Mouse (Mus musculus): ENCODE data around the gene Gsk3b. TPM values are rescaled to one million over a fixed set of nuclear protein-coding genes. Genes with fewer than 3 reads are reported as not detected.
A peak's percentile ranks its signal among the peaks of the same experiment; 100 is the strongest.

Gsk3b gene
- polyA plus RNA-seq, 1 experiment from 2014 or later = 36.7 TPM

DNA sequence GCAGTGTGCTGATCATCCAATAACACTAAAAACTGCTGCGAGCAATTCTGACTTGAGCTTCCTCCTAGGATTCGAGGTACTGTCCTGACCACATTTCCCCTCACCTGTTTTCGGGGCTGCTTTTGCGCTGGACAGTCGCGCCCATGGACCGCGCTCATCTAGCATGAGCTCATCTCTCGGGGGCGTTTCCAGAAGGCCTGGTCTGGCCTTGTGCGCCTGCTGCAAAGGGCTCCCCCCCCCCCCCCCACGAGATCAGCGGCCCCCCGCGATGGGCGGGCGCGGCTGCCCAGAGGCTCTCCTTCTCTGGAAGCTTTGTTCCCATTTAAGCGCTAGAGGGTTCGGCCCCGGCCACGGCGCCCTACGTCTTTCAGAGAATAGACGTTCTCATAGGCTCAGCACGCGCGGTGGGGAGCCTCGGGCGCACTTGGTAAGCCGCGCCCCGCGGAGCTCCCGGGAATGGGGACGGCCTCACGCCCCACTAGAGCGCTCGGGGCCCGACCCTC is 624 bp upstream of the Gsk3b start:
- Histone ChIP-seq H3K4me3 (peak overlapping the region; percentile 97), H3K9ac (peak overlapping the region; percentile 93), H3K4me1 (peaks cover 22% of the 10 kb centered on the region), H3K36me3 (no peaks in the 10 kb centered on the region), H3K4me2 (peak overlapping the region; percentile 72), H3K27me3 (replicated peaks) (no peaks in the 10 kb centered on the region), H3K9me3 (no peaks in the 10 kb centered on the region), H3K27ac (replicated peaks) (peak overlapping the region; percentile 100)
- under 1% methylated on average over 39 of the region's 40 CpGs for WGBS
- ATAC-seq (ENCODE audit: extremely low read depth, insufficient number of reproducible peaks, low FRiP score, low TSS enrichment) = peak; percentile 43; the same call in 1 of the 2 replicates

DNA sequence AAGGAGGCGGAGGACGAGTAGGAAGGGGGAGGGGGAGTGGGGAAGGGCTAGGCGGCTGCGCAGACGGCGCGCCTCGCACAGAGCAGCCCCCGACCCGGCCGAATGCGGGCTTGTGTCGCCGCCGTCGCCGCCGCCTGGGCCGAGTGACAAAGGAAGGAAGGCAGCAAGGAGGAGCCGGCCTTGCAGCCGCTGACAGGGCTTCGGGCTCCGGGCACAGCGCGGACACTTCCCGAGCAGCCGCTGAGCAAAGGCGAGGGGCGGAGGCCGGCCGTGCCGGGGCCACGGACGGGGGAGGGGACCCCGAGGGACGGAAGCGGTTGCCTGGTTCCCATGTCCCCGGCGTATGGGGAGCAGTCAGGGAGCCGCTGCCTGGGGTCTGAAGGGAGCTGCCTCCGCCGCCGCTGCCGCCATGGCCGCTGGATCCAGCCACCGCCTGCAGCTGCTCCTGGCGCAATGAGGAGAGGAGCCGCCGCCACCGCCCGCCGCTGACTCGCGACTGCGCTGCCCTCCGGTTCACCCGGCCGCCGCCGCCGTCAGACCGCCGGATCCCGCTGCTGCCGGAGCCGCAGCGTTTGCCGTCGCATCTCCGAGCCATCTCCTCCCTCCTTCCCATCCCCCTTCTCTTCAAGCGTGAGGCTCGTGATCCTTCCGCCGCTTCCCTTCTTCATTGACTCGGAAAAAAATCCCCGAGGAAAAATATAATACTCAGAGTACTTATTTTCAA is 808 bp downstream of the Gsk3b start:
- peak overlapping the region; percentile 72 for H3K4me2 ChIP-seq
- no peaks in the 10 kb centered on the region for H3K27me3 ChIP-seq (replicated peaks)
- ATAC-seq (ENCODE audit: extremely low read depth, insufficient number of reproducible peaks, low FRiP score, low TSS enrichment) = 0 out of 2 replicates have a peak, but pooled peaks have one; percentile 3
- H3K9me3 ChIP-seq = no peaks in the 10 kb centered on the region
- peak overlapping the region; percentile 97 for H3K4me3 ChIP-seq
- H3K9ac ChIP-seq = peak overlapping the region; percentile 99
- H3K4me1 ChIP-seq = peaks cover 36% of the 10 kb centered on the region
- under 1% methylated on average over 63 of the region's 76 CpGs for WGBS
- peak overlapping the region; percentile 100 for H3K27ac ChIP-seq (replicated peaks)
- 0 out of 2 replicates have a peak, but pooled peaks cover 4% of the 10 kb centered on the region for H3K36me3 ChIP-seq

DNA sequence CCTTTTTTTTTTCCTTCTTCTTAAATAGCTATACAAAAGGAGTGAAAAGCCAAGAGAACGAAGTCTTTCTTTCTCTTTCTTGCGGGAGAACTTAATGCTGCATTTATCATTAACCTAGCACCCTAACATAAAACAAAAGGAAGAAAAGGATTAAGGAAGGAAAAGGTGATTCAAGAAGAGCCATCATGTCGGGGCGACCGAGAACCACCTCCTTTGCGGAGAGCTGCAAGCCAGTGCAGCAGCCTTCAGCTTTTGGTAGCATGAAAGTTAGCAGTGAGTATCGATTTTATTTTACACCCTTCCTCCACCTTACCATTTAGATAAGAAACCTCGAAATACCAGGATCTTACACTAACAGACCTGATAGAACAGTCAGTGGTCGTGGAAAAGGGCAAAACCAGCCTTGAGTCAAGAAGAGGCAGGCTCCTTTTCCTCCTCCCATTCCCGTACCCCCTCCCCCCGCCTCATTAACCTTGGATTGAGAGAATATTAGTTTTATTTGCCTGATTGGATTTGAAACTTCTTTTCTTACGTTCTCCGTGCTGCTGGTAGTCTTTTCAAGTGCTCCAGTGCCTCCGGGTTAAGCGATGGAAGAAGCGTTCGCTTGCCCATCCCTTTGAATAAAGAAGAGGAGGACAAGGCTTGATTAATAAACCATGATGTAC is 1.7 kb downstream of the Gsk3b start:
- no peaks in the 10 kb centered on the region for H3K27me3 ChIP-seq (replicated peaks)
- peak overlapping the region; percentile 72 for H3K4me2 ChIP-seq
- H3K4me1 ChIP-seq = peaks cover 45% of the 10 kb centered on the region
- WGBS = under 1% methylated on average over 17 of the region's 17 CpGs
- H3K9me3 ChIP-seq = no peaks in the 10 kb centered on the region
- H3K36me3 ChIP-seq = 0 out of 2 replicates have a peak, but pooled peaks cover 4% of the 10 kb centered on the region
- H3K9ac ChIP-seq = peak overlapping the region; percentile 99
- peak overlapping the region; percentile 100 for H3K27ac ChIP-seq (replicated peaks)
- H3K4me3 ChIP-seq = peak overlapping the region; percentile 97
- ATAC-seq (ENCODE audit: extremely low read depth, insufficient number of reproducible peaks, low FRiP score, low TSS enrichment) = no peak

DNA sequence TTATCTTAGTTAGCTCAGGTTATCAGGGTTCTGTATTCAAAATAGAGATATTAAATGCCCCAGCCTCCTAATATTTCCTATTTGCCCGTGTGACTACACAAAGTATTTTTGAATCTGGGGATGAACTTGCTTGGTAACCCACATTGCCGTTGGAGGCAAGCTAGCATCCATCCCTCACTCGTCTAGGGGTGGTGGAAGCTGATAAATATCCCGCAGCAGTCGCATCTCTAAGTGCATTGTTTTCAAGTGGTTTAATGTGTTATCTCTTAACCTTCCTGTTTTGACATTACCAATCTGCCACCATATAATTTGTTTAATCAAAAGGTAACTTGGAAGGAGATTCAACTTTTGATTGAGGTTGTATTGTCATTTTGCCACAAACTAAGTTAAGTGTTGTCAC is 2.2 kb downstream of the Gsk3b start:
- H3K36me3 ChIP-seq = 0 out of 2 replicates have a peak, but pooled peaks cover 4% of the 10 kb centered on the region
- WGBS = 1% methylated on average over 5 of the region's 5 CpGs
- H3K9me3 ChIP-seq = no peaks in the 10 kb centered on the region
- peak overlapping the region; percentile 99 for H3K9ac ChIP-seq
- peak overlapping the region; percentile 97 for H3K4me3 ChIP-seq
- peaks cover 50% of the 10 kb centered on the region for H3K4me1 ChIP-seq
- peak overlapping the region; percentile 100 for H3K27ac ChIP-seq (replicated peaks)
- peak overlapping the region; percentile 72 for H3K4me2 ChIP-seq
- H3K27me3 ChIP-seq (replicated peaks) = no peaks in the 10 kb centered on the region
- no peak for ATAC-seq (ENCODE audit: extremely low read depth, insufficient number of reproducible peaks, low FRiP score, low TSS enrichment)

DNA sequence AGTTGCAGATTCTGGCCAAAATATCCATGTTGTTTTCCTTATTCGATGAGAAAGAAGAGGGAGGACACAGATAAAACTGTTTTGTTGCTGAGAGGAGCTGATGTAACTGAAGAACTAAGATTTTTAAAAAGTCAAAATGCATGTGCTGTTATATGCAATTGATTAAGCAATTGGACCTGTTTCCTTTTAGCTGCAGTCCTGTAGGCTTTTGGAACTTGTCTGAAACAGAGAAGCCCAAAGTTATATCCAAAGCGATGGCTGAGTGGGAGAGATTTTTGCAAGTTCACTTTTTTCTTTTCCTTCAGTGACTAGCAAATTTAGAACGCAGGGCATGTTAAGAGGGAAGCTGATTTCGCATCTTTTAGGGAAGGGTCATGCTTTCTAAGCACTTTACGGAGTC is 2.9 kb downstream of the Gsk3b start:
- 11% methylated on average over 5 of the region's 5 CpGs for WGBS
- 0 out of 2 replicates have a peak, but pooled peaks cover 4% of the 10 kb centered on the region for H3K36me3 ChIP-seq
- peak overlapping the region; percentile 99 for H3K9ac ChIP-seq
- H3K27me3 ChIP-seq (replicated peaks) = no peaks in the 10 kb centered on the region
- peak overlapping the region; percentile 72 for H3K4me2 ChIP-seq
- no peak for ATAC-seq (ENCODE audit: extremely low read depth, insufficient number of reproducible peaks, low FRiP score, low TSS enrichment)
- H3K9me3 ChIP-seq = no peaks in the 10 kb centered on the region
- H3K4me1 ChIP-seq = peaks cover 49% of the 10 kb centered on the region
- 0 out of 2 replicates have a peak overlapping the region, but pooled peaks have one; percentile 4 for H3K27ac ChIP-seq (replicated peaks)
- H3K4me3 ChIP-seq = peak overlapping the region; percentile 97

DNA sequence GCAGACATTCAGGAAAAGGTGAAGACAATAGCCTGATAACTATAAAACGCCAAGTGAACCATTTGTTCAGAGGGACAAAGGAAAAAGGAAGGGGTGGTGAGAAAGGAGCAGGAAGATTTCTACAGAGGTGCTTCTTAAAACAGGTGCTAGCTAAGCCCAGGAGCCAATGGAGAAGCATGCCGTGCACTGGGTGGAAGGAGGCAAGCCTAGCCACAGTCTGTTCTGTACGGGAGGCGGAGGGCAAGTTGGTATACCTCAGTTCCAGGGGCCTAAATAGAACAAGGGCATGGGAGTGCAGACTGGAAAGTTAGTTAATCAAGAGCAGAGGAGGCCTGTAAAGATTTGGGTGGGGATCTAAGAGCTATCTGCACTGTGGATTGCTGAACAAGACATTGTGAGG is 3.8 kb downstream of the Gsk3b start:
- no peak for ATAC-seq (ENCODE audit: extremely low read depth, insufficient number of reproducible peaks, low FRiP score, low TSS enrichment)
- 0 out of 2 replicates have a peak, but pooled peaks cover 4% of the 10 kb centered on the region for H3K36me3 ChIP-seq
- H3K4me2 ChIP-seq = peak overlapping the region; percentile 72
- H3K27ac ChIP-seq (replicated peaks) = peak overlapping the region; percentile 82
- H3K9me3 ChIP-seq = no peaks in the 10 kb centered on the region
- H3K27me3 ChIP-seq (replicated peaks) = no peaks in the 10 kb centered on the region
- H3K9ac ChIP-seq = peak overlapping the region; percentile 79
- peak overlapping the region; percentile 97 for H3K4me3 ChIP-seq
- WGBS = 3% methylated on average over 4 of the region's 4 CpGs
- peaks cover 47% of the 10 kb centered on the region for H3K4me1 ChIP-seq

DNA sequence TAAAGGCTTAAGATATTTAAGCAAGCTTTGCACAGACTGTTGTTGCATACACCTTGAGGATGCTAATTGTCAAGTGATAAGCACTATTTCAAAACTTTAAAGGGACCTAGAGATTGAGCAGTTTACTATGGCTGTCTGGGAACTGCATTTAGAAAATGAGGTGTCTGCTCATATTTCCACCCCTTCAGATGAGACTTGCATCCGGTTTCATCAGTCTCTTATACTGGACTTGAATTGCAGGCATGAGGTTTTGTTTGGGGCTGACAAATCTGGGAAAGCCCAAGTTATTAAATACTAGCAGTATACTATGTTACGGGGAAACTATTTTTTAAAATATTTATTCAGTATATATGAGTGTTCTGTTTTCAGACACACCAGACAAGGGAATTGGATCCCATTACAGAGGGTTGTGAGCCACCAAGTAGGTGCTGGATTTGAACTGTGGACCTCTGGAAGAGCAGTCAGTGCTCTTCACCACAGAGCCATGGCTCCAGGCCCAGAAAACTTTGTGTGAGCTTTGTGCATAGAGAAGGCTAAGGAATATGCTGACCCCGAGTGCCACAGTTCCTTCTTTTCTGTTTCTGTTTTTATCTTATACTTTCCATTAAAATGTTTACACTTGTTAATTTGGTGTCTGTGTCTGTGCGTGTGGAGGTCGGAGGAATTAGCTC is 6.5 kb downstream of the Gsk3b start:
- no peak overlapping the region for H3K4me3 ChIP-seq
- no peak overlapping the region for H3K9ac ChIP-seq
- ATAC-seq (ENCODE audit: extremely low read depth, insufficient number of reproducible peaks, low FRiP score, low TSS enrichment) = no peak

GRCm38 (mm10) chr16:38097521-38097920 is 8.7 kb downstream of the Gsk3b start:
- H3K9ac ChIP-seq = no peak overlapping the region; the same call in 1 of the 2 replicates
- no peak for ATAC-seq (ENCODE audit: extremely low read depth, insufficient number of reproducible peaks, low FRiP score, low TSS enrichment)
- H3K27me3 ChIP-seq (replicated peaks) = no peaks in the 10 kb centered on the region
- no peaks in the 10 kb centered on the region for H3K9me3 ChIP-seq
- peaks cover 52% of the 10 kb centered on the region for H3K4me1 ChIP-seq
- WGBS = 77% methylated on average over 9 of the region's 9 CpGs
- H3K36me3 ChIP-seq = peaks cover 29% of the 10 kb centered on the region
- H3K4me2 ChIP-seq = no peak overlapping the region
- H3K27ac ChIP-seq (replicated peaks) = no peak overlapping the region
- no peak overlapping the region for H3K4me3 ChIP-seq

More for the DNA sequence above, 6.5 kb downstream of the Gsk3b start:
- Histone ChIP-seq H3K36me3 (peaks cover 23% of the 10 kb centered on the region), H3K27ac (replicated peaks) (no peak overlapping the region), H3K4me2 (no peak overlapping the region), H3K27me3 (replicated peaks) (no peaks in the 10 kb centered on the region), H3K4me1 (peaks cover 56% of the 10 kb centered on the region), H3K9me3 (no peaks in the 10 kb centered on the region)
- WGBS = 73% methylated on average over 5 of the region's 5 CpGs

- Histone ChIP-seq H3K9ac (no peak overlapping the region), H3K27me3 (replicated peaks) (no peaks in the 10 kb centered on the region), H3K9me3 (no peaks in the 10 kb centered on the region), H3K27ac (replicated peaks) (no peak overlapping the region), H3K4me2 (no peak overlapping the region), H3K4me1 (peaks cover 43% of the 10 kb centered on the region), H3K4me3 (no peak overlapping the region), H3K36me3 (peaks cover 30% of the 10 kb centered on the region)
- no peak for ATAC-seq (ENCODE audit: extremely low read depth, insufficient number of reproducible peaks, low FRiP score, low TSS enrichment)
Observed at GRCm38 (mm10) chr16:38099325-38099724, 10.5 kb downstream of the Gsk3b start.

DNA sequence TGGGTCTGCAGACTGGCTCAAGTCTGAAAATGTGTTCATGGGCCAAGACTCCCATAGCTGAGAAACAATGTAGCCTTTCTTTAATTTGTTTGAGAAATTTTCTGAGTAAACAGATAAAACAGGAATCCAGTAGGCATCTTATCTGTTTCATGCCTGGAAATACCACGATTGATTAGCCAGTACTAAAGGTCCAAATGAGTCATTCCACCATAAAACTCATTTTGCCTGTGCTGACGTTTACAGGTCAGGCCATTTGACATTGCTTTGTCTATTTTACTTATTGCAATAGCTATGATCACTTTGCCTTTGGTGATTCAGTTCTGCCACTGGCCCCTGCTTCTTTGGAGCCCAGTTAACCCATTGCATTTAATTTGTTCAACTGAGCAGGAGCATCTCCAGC is 11.8 kb downstream of the Gsk3b start:
- 59% methylated on average over 2 of the region's 2 CpGs for WGBS
- Histone ChIP-seq H3K9ac (no peak overlapping the region), H3K4me2 (no peak overlapping the region), H3K27me3 (replicated peaks) (no peaks in the 10 kb centered on the region), H3K4me1 (peaks cover 39% of the 10 kb centered on the region), H3K9me3 (no peaks in the 10 kb centered on the region), H3K36me3 (peaks cover 30% of the 10 kb centered on the region), H3K27ac (replicated peaks) (no peak overlapping the region), H3K4me3 (no peak overlapping the region)
- no peak for ATAC-seq (ENCODE audit: extremely low read depth, insufficient number of reproducible peaks, low FRiP score, low TSS enrichment)

DNA sequence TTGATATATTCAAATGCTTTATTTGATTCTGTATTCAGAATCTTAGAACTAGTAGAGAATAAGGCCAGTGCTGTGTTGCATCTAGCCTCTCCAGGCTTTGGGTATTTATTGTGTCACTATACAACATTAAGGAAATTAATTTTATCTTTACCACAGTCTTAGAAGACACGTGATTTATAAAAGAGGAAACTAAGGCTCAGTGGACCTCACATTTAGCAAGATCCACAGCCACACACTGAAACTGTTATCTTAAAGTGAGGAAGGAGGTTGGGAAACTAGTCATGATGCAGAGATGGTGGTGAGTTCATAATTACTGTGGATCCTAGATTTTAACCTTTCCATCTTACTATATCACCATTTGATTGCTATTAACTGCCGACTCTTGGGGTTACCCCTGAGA is 16.7 kb downstream of the Gsk3b start:
- Histone ChIP-seq H3K27ac (replicated peaks) (no peak overlapping the region), H3K4me1 (peaks cover 50% of the 10 kb centered on the region), H3K36me3 (peaks cover 12% of the 10 kb centered on the region), H3K9me3 (no peaks in the 10 kb centered on the region), H3K9ac (no peak overlapping the region), H3K27me3 (replicated peaks) (no peaks in the 10 kb centered on the region), H3K4me2 (no peak overlapping the region), H3K4me3 (no peak overlapping the region)
- WGBS = 73% methylated on average over 2 of the region's 2 CpGs
- ATAC-seq (ENCODE audit: extremely low read depth, insufficient number of reproducible peaks, low FRiP score, low TSS enrichment) = no peak
